Mouse (Mus musculus): ENCODE measurements around the gene Ift22.

Gene Ift22

GRCm38 (mm10) chr5:136907991-136908857, at the start of gene Ift22:
Ift22 (plus strand) TSS chr5:136908150.
- peak; percentile 97 for DNase-seq

GRCm38 (mm10) chr5:136861191-136861940, 46.6 kb upstream of the Ift22 start:
- no peak for DNase-seq

- no peak for DNase-seq
Measured at GRCm38 (mm10) chr5:136862806-136863205, 45.1 kb upstream of the Ift22 start.

- DNase-seq = no peak
Measured at GRCm38 (mm10) chr5:136863276-136863675, 44.7 kb upstream of the Ift22 start.

- DNase-seq = peak; percentile 58 to 71
Measured at GRCm38 (mm10) chr5:136863961-136864674, 43.8 kb upstream of the Ift22 start.

- DNase-seq = no peak
Measured at GRCm38 (mm10) chr5:136867706-136868105, 40.2 kb upstream of the Ift22 start.

- DNase-seq = no peak
Measured at GRCm38 (mm10) chr5:136869451-136870114, 38.4 kb upstream of the Ift22 start.

GRCm38 (mm10) chr5:136872417-136872816, 35.5 kb upstream of the Ift22 start:
- DNase-seq = no peak

GRCm38 (mm10) chr5:136874271-136874670, 33.7 kb upstream of the Ift22 start:
- DNase-seq = peak; percentile 32 to 64

GRCm38 (mm10) chr5:136880101-136880500, 27.8 kb upstream of the Ift22 start:
- peak; percentile 21 to 58 for DNase-seq

GRCm38 (mm10) chr5:136881380-136882009, 26.5 kb upstream of the Ift22 start:
- peak; percentile 77 to 93 for DNase-seq

GRCm38 (mm10) chr5:136882055-136882787, 25.7 kb upstream of the Ift22 start:
- DNase-seq = no peak

- DNase-seq = no peak
Measured at GRCm38 (mm10) chr5:136882788-136883439, 25.0 kb upstream of the Ift22 start, which contains the start of gene Col26a1. Col26a1 (minus strand) TSS chr5:136883209.

- DNase-seq = no peak
Measured at GRCm38 (mm10) chr5:136886957-136887356, 21.0 kb upstream of the Ift22 start.

- no peak for DNase-seq
Measured at GRCm38 (mm10) chr5:136888539-136889355, 19.2 kb upstream of the Ift22 start.

GRCm38 (mm10) chr5:136894840-136895528, 13.0 kb upstream of the Ift22 start:
- no peak for DNase-seq

- DNase-seq = no peak
Measured at GRCm38 (mm10) chr5:136895529-136895963, 12.4 kb upstream of the Ift22 start.

GRCm38 (mm10) chr5:136904621-136905020, 3.3 kb upstream of the Ift22 start:
- DNase-seq = no peak

GRCm38 (mm10) chr5:136905630-136906029, 2.3 kb upstream of the Ift22 start:
- peak in 1 of 2 experiments; percentile 51 for DNase-seq
